Mouse (Mus musculus): Measurements from ENCODE around the gene Zmym4. TPM values are rescaled to one million over a fixed set of nuclear protein-coding genes. Genes with fewer than 3 reads are reported as not detected.

Zmym4 gene
- polyA plus RNA-seq, 1 experiment: 6.7 TPM

GRCm38 (mm10) chr4:126831122-126831521 lies 136.8 kb downstream of the Zmym4 start:
- Histone ChIP-seq H3K4me2 (ENCODE audit: low read depth) (no peak overlapping the region), H3K36me3 (ENCODE audit: control insufficient read depth, insufficient read depth) (peaks cover 37% of the 10 kb centered on the region), H3K4me3 (no peak overlapping the region), H3K27me3 (ENCODE audit: control insufficient read depth, insufficient read depth, insufficient read length) (no peaks in the 10 kb centered on the region), H3ac (ENCODE audit: control insufficient read depth, insufficient read length) (no peak overlapping the region), H3K79me2 (ENCODE audit: control insufficient read depth, insufficient read depth) (no peaks in the 10 kb centered on the region)
- TF ChIP-seq USF1 (IDR thresholded peaks at IDR 0.05; ENCODE audit: low read depth) (no peak), CEBPB (IDR thresholded peaks at IDR 0.05; ENCODE audit: insufficient read depth, poor library complexity, severe bottlenecking) (no peak), SRF (IDR thresholded peaks at IDR 0.05; ENCODE audit: control insufficient read depth, insufficient read length, low read depth) (no peak), POLR2A (IDR thresholded peaks at IDR 0.05; ENCODE audit: insufficient read length, low read depth) (no peak), TCF12 (IDR thresholded peaks at IDR 0.05; ENCODE audit: insufficient read depth, poor library complexity, severe bottlenecking) (no peak), MAX (IDR thresholded peaks at IDR 0.05; ENCODE audit: low read depth) (no peak), TCF3 (IDR thresholded peaks at IDR 0.05; ENCODE audit: insufficient read length, low read depth) (no peak), MYOG (IDR thresholded peaks at IDR 0.05; ENCODE audit: control insufficient read depth in 1 of 3, insufficient read depth in 1 of 3, insufficient read length in 2 of 3, low read depth in 2 of 3) (no peak), MYOD1 (IDR thresholded peaks at IDR 0.05; ENCODE audit: control insufficient read depth in 1 of 3, insufficient read length in 2 of 3, low read depth in 2 of 3) (no peak), REST (IDR thresholded peaks at IDR 0.05; ENCODE audit: insufficient read depth, insufficient read length) (no peak), POLR2AphosphoS2 (IDR thresholded peaks at IDR 0.05; ENCODE audit: insufficient read length, low read depth) (no peak)

GRCm38 (mm10) chr4:126823917-126824316 lies 144.0 kb downstream of the Zmym4 start:
- no peak overlapping the region for H3ac ChIP-seq (ENCODE audit: control insufficient read depth, insufficient read length)
- no peak for TF ChIP-seq MYOG (IDR thresholded peaks at IDR 0.05; ENCODE audit: control insufficient read depth in 1 of 3, insufficient read depth in 1 of 3, insufficient read length in 2 of 3, low read depth in 2 of 3)
- TF ChIP-seq MAX (IDR thresholded peaks at IDR 0.05; ENCODE audit: low read depth): no peak
- TF ChIP-seq E2F4 (IDR thresholded peaks at IDR 0.05; ENCODE audit: insufficient read depth): no peak
- no peak for TF ChIP-seq CEBPB (IDR thresholded peaks at IDR 0.05; ENCODE audit: insufficient read depth, poor library complexity, severe bottlenecking)
- TF ChIP-seq MYOD1 (IDR thresholded peaks at IDR 0.05; ENCODE audit: control insufficient read depth in 1 of 3, insufficient read length in 2 of 3, low read depth in 2 of 3): no peak
- no peak for TF ChIP-seq POLR2AphosphoS2 (IDR thresholded peaks at IDR 0.05; ENCODE audit: insufficient read length, low read depth)
- no peak for TF ChIP-seq SRF (IDR thresholded peaks at IDR 0.05; ENCODE audit: control insufficient read depth, insufficient read length, low read depth)
- TF ChIP-seq TCF3 (IDR thresholded peaks at IDR 0.05; ENCODE audit: insufficient read length, low read depth): no peak
- TF ChIP-seq TCF12 (IDR thresholded peaks at IDR 0.05; ENCODE audit: insufficient read depth, poor library complexity, severe bottlenecking): no peak
- TF ChIP-seq POLR2A (IDR thresholded peaks at IDR 0.05; ENCODE audit: insufficient read length, low read depth): no peak
- TF ChIP-seq USF1 (IDR thresholded peaks at IDR 0.05; ENCODE audit: low read depth): no peak
- H3K36me3 ChIP-seq (ENCODE audit: control insufficient read depth, insufficient read depth): peaks cover 22% of the 10 kb centered on the region
- H3K4me3 ChIP-seq: no peak overlapping the region
- no peaks in the 10 kb centered on the region for H3K27me3 ChIP-seq (ENCODE audit: control insufficient read depth, insufficient read depth, insufficient read length)
- no peaks in the 10 kb centered on the region for H3K79me2 ChIP-seq (ENCODE audit: control insufficient read depth, insufficient read depth)
- H3K4me2 ChIP-seq (ENCODE audit: low read depth): no peak overlapping the region

- no peak overlapping the region for H3K4me3 ChIP-seq
- TF ChIP-seq REST (IDR thresholded peaks at IDR 0.05; ENCODE audit: insufficient read depth, insufficient read length): no peak
- TF ChIP-seq MAX (IDR thresholded peaks at IDR 0.05; ENCODE audit: low read depth): no peak
- TF ChIP-seq POLR2A (IDR thresholded peaks at IDR 0.05; ENCODE audit: insufficient read length, low read depth): no peak
- no peak for TF ChIP-seq CEBPB (IDR thresholded peaks at IDR 0.05; ENCODE audit: insufficient read depth, poor library complexity, severe bottlenecking)
- TF ChIP-seq MYOG (IDR thresholded peaks at IDR 0.05; ENCODE audit: control insufficient read depth in 1 of 3, insufficient read depth in 1 of 3, insufficient read length in 2 of 3, low read depth in 2 of 3): no peak
- no peak for TF ChIP-seq MYOD1 (IDR thresholded peaks at IDR 0.05; ENCODE audit: control insufficient read depth in 1 of 3, insufficient read length in 2 of 3, low read depth in 2 of 3)
- TF ChIP-seq TCF3 (IDR thresholded peaks at IDR 0.05; ENCODE audit: insufficient read length, low read depth): no peak
- TF ChIP-seq POLR2AphosphoS2 (IDR thresholded peaks at IDR 0.05; ENCODE audit: insufficient read length, low read depth): no peak
- TF ChIP-seq TCF12 (IDR thresholded peaks at IDR 0.05; ENCODE audit: insufficient read depth, poor library complexity, severe bottlenecking): no peak
- no peak for TF ChIP-seq USF1 (IDR thresholded peaks at IDR 0.05; ENCODE audit: low read depth)
- no peak for TF ChIP-seq E2F4 (IDR thresholded peaks at IDR 0.05; ENCODE audit: insufficient read depth)
- no peak for TF ChIP-seq SRF (IDR thresholded peaks at IDR 0.05; ENCODE audit: control insufficient read depth, insufficient read length, low read depth)
- no peak overlapping the region for H3ac ChIP-seq (ENCODE audit: control insufficient read depth, insufficient read length)
These were observed 144.7 kb downstream of the Zmym4 start for GRCm38 (mm10) chr4:126822891-126823882.

GRCm38 (mm10) chr4:126814854-126815253 lies 153.1 kb downstream of the Zmym4 start:
- Histone ChIP-seq H3K27me3 (ENCODE audit: control insufficient read depth, insufficient read depth, insufficient read length) (no peaks in the 10 kb centered on the region), H3K79me2 (ENCODE audit: control insufficient read depth, insufficient read depth) (no peaks in the 10 kb centered on the region), H3K4me2 (ENCODE audit: low read depth) (no peak overlapping the region), H3K36me3 (ENCODE audit: control insufficient read depth, insufficient read depth) (peaks cover 10% of the 10 kb centered on the region), H3ac (ENCODE audit: control insufficient read depth, insufficient read length) (no peak overlapping the region), H3K4me3 (no peak overlapping the region)
- TF ChIP-seq MYOG (IDR thresholded peaks at IDR 0.05; ENCODE audit: control insufficient read depth in 1 of 3, insufficient read depth in 1 of 3, insufficient read length in 2 of 3, low read depth in 2 of 3) (no peak), REST (IDR thresholded peaks at IDR 0.05; ENCODE audit: insufficient read depth, insufficient read length) (no peak), SRF (IDR thresholded peaks at IDR 0.05; ENCODE audit: control insufficient read depth, insufficient read length, low read depth) (no peak), POLR2A (IDR thresholded peaks at IDR 0.05; ENCODE audit: insufficient read length, low read depth) (no peak), MYOD1 (IDR thresholded peaks at IDR 0.05; ENCODE audit: control insufficient read depth in 1 of 3, insufficient read length in 2 of 3, low read depth in 2 of 3) (no peak)

More at GRCm38 (mm10) chr4:126822891-126823882, 144.7 kb downstream of the Zmym4 start:
- H3K79me2 ChIP-seq (ENCODE audit: control insufficient read depth, insufficient read depth): no peaks in the 10 kb centered on the region
- peaks cover 22% of the 10 kb centered on the region for H3K36me3 ChIP-seq (ENCODE audit: control insufficient read depth, insufficient read depth)
- no peak overlapping the region for H3K4me2 ChIP-seq (ENCODE audit: low read depth)
- no peaks in the 10 kb centered on the region for H3K27me3 ChIP-seq (ENCODE audit: control insufficient read depth, insufficient read depth, insufficient read length)

All from myocyte (in vitro differentiated cells).